Mouse (Mus musculus) spleen, postnatal 36 days (tissue): ENCODE results near the gene Vmn1r210.
"Not testable (repeated sequence)": the region's sequence is repeated elsewhere in the genome, so short reads cannot be mapped to it uniquely, and the experiment has no call there.

Source experiments
- DNase-seq, 2 experiments: peaks; one replicate each; pipeline ENCODE4 v3.0.0; 2022; ENCODE audit warnings: low spot score in 2 of 2, mixed read lengths in 1 of 2

Gene Vmn1r210

DNA sequence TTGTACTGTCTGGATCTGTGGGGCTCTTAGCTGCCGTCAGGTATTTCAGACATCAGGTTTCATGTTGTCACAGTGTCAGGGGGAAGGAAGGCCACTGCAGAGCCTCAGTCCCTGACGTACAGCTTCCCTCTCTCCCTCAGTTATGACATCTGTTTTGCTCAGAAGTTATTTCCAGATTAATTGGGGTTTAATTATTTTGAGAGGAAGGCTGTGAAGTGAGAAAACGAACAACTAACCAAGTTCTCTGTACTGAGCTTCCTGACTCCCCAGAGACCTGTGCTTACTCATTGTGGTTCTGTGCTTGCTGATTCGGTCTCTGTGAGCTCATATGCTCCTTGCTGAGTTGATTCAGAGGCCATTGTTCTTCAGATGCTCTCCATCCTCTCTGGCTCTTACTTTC lies at the start of gene Vmn1r210:
TSS of gene Vmn1r210 (minus strand) at position 101 of the 400 bp plus-strand sequence.
- DNase-seq: no peak

DNA sequence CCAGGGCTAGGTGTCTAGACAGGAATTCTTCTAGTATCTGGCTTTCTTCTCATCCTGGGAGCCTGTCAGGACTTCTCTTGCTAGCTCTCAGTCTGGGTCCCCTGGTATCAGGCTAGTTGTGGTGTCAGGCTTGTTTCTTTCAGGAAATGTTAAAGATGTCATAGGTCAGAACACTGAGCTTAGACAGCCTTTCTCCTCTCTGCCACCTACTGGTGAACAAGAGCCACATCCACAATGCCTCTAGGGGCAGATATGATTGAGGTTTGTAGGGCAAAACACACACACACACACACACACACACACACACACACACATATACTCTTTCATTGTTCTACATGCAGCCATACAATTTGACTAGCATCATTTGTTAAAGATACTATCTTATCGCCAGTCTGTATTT lies 48.1 kb upstream of the Vmn1r210 start:
- DNase-seq: no peak

DNA sequence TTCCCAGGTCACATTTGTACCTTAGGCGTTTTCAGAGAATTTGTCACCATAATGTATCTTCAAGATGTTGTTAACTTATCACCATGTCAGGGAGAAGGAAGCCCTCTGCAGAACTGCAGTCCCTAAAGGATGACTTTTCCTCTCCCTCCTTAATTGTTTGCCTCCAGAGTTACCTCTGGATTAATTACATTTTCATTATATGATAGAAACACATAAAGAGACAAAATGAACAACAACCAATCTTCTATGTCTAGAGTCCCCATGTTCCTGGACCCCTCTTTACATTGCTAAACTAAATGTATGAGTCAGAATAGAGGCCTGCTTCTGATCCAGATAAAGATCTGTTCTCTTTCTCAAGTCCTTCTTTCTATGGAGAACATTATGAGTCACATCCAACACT lies 26.3 kb upstream of the Vmn1r210 start, which contains the start of gene Vmn1r211:
TSS of gene Vmn1r211 (minus strand) at position 101 of the 400 bp plus-strand sequence.
- DNase-seq: no peak

DNA sequence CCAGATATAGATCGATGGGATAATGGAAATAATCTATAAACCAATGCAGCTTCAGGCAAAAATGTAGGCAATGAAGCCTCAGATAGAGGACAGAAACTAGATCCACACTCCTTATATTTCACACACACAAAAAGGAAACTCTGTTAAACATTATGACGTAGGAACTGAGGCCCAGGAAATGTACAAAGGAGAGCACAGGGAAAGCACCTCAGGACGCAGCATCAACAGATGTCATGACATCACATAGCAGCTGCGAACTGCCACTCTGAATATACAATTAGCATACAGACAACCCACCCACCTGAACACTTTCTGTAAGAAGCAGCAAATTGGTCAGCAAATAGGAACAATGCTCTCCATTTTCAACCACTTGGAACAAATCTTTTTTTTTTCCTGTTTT lies 23.6 kb upstream of the Vmn1r210 start:
- DNase-seq: no peak

DNA sequence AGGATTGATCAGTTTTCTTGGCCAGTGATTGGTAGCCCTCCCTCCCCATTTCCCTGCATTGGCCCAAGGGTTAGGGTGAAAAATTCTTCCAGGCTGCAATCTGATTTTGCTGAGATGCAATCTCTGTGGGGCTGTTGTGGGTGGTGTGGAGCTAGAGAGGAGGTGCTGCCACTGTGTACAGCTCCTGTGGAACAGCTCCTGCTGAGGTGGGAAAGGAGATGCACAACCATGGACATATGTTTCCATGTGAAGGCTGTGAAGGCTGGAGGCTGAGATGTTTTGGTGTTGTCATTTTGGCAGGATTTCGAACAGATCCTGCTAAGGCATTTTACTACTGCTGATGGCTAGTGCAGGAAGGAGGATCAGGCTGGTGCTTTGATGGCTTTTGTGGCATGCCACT lies 15.7 kb upstream of the Vmn1r210 start:
- DNase-seq: no peak

DNA sequence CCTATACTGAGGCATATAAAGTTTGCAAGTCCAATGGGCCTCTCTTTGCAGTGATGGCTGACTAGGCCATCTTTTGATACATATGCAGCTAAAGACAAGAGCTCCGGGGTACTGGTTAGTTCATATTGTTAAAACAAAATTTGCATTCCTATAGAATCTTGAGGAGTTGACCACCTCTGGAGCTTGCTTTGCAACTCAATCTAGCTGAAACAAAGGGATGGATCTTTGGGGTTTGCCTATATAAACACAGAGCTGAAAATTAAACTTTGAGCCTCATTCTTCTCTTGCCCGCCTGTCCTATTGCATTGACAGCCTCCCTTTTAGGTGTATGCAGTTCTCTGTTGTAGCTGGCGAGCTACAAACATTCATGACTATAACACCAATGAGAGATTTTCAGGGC lies 13.2 kb upstream of the Vmn1r210 start:
- DNase-seq: not testable (repeated sequence)

DNA sequence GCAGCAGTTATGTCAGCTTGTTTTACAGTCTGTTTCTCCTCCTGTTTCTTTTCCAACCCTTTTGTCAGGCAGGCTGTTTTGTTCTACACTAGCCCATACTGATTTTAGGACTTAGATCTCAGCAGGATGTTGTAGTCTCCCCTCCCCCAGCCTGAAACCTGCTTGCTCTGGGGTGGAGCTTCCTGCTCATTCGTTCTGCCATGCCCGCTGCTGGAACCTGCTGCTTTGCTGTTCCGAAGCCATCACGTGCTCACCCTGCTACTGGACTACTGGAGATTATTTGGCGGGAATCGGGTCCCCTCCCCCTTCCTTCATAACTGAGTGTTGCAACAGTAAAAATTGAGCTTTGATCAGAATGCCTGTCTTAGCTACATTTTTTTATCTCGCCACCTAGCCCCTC lies 1.8 kb downstream of the Vmn1r210 start:
- DNase-seq: not testable (repeated sequence)

GRCm38 (mm10) chr13:22821601-22822000 lies 9.5 kb downstream of the Vmn1r210 start:
- not testable (repeated sequence) for DNase-seq

DNA sequence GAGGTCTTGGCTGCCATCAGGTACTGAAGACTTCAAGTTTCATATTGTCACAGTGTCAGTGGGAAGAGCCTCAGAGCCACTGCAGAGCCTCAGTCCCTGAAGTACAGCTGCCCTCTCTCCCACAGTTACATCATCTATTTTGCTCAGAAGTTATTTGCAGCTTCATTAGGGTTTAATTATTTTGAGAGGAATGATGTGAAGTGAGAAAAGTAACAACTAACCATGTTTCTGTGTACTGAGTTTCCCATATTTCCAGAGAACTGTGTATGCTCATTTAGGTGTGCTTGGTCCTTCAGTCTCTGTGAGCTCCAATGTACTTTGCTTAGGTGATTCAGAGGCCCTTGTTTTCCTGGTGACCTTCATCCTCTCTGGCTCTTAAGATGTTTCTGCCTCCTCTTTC lies 21.6 kb downstream of the Vmn1r210 start, which contains the start of gene Vmn1r209:
TSS of gene Vmn1r209 (minus strand) at position 101 of the 400 bp plus-strand sequence.
- DNase-seq: not testable (repeated sequence)

DNA sequence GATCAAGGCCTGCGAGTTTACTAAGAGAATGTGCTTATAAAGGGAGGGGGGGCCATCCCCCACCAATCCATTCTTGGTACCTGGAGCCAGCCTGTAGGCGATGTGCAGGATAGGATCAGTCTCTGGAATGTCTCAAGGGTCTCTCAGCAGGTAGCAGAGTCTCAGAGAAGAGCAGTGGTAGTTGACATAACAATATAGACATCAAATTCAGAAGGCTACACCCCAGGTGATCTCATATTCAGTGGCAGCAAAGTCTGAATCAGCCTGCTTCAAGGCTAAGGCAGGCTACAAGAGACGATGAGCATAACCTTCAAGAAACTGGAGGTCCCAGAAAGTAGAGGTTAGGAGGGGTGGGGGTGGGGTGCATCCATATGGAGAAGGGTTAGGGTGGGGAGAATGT lies 43.1 kb downstream of the Vmn1r210 start:
- not testable (repeated sequence) for DNase-seq

DNA sequence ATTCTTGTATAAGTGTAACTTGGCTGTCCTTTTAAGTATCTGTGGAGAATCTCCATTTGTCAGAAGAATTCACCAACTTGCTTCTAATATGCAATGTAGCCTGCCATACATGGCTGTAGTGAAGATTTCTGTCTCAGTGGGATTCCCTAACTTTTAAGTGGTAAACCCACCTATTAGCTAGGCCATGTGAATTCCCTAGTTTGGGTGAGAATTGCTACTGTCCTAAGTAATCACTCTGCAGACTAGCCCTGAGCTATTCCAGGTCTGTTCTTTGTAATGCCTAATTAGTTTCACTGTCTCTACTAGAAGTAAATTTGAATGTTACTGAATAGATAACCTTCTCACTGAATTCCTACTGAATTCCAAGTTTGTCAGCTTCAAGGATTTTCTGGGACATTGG lies 47.0 kb downstream of the Vmn1r210 start:
- not testable (repeated sequence) for DNase-seq

DNA sequence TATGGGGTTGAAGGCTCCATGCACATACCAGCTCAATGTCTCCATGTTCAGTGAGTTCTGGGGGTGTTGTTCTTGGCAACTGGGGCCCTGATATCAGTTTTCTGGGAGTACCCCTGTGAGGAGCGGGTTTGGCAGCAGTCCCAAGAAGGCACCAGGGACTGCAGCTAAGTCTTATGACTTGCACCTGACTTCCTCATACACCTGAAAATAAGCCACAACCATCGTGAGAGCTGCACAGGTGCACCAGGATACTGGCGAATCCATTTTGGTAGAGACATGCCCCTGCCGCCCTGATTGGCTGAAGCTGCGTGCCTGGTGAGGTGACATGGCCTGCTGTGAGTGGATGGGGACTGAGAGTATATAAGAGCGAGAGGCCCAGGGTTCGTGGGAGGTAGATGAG lies 53.8 kb downstream of the Vmn1r210 start, which contains the start of gene Vmn1r208:
TSS of gene Vmn1r208 (minus strand) at position 101 of the 400 bp plus-strand sequence.
- not testable (repeated sequence) for DNase-seq
